Comparison of ENCODE assay signal across 19 mouse cellular contexts in the genomic region with DNA sequence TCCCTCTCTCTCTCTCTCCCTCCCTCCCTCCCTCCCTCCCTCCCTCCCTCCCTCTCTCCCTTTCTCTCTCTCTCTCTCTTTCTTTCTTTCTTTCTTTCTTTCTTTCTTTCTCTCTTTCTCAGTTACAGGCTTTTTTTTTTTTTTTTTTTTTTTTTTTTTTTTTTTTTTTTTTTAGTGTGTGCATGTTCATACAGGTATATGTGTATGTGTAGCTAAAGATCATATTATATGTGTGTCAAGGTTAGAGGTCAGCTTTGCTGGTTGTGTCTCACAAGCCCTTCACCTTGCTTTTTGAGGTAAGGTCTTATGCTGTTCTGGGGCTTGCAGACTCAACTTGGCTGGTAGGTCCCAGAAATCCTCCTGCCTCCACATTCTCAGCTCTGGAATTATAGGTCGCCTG.
"Had no signal": no experiment of that assay in that cellular context is flagged by ENCODE, and none has a peak within 500 bp of the region (broad histone marks: within the 10 kb centered on the region; RNA-seq: fewer than 3 reads in every experiment).

No protein-coding gene starts in this region.

- DNase-seq: liver, embryonic 13.5 days had no signal

- ATAC-seq: liver, embryonic 12.5 days; liver, postnatal 0 days had no signal

- H3K27ac ChIP-seq: limb, embryonic 10.5 days; limb, embryonic 13.5 days; limb, embryonic 15.5 days; liver, embryonic 14.5 days; liver, embryonic 15.5 days; lung, embryonic 15.5 days; macrophage; midbrain, embryonic 10.5 days; midbrain, embryonic 12.5 days; neural tube, embryonic 12.5 days had no signal

- H3K9me3 ChIP-seq: limb, embryonic 10.5 days; limb, embryonic 12.5 days; limb, embryonic 13.5 days; limb, embryonic 15.5 days; liver, embryonic 12.5 days; liver, embryonic 13.5 days; liver, embryonic 15.5 days; lung, embryonic 15.5 days; megakaryocyte, embryonic 14.5 days; midbrain, embryonic 10.5 days; midbrain, embryonic 12.5 days; midbrain, embryonic 15.5 days; neural tube, embryonic 12.5 days had no signal

- H3K4me2 ChIP-seq: limb, embryonic 12.5 days; limb, embryonic 13.5 days; limb, embryonic 15.5 days; liver, embryonic 11.5 days; liver, embryonic 12.5 days; liver, embryonic 13.5 days; lung, embryonic 14.5 days; lung, embryonic 15.5 days; midbrain, embryonic 12.5 days; midbrain, embryonic 15.5 days; neural tube, embryonic 12.5 days had no signal

- H3K27me3 ChIP-seq: limb, embryonic 13.5 days; limb, embryonic 15.5 days; liver, embryonic 12.5 days; liver, embryonic 13.5 days; lung, embryonic 15.5 days; megakaryocyte, embryonic 14.5 days; midbrain, embryonic 15.5 days; neural tube, embryonic 12.5 days had no signal

- H3K36me3 ChIP-seq: limb, embryonic 10.5 days; limb, embryonic 12.5 days; limb, embryonic 13.5 days; limb, embryonic 15.5 days; liver, embryonic 12.5 days; liver, embryonic 13.5 days; liver, embryonic 15.5 days; lung, embryonic 15.5 days; midbrain, embryonic 10.5 days; midbrain, embryonic 12.5 days; midbrain, embryonic 15.5 days; neural tube, embryonic 12.5 days had no signal

- H3K9ac ChIP-seq: limb, embryonic 12.5 days; limb, embryonic 13.5 days; limb, embryonic 15.5 days; liver, embryonic 12.5 days; liver, embryonic 13.5 days; liver, embryonic 14.5 days; liver, embryonic 15.5 days; liver, postnatal 0 days; lung, embryonic 14.5 days; lung, embryonic 15.5 days; midbrain, embryonic 12.5 days; midbrain, embryonic 15.5 days; neural tube, embryonic 12.5 days had no signal

- H3K4me3 ChIP-seq: limb, embryonic 10.5 days; limb, embryonic 12.5 days; limb, embryonic 13.5 days; limb, embryonic 15.5 days; liver, embryonic 12.5 days; liver, embryonic 13.5 days; liver, embryonic 15.5 days; lung, embryonic 15.5 days; midbrain, embryonic 10.5 days; midbrain, embryonic 12.5 days; midbrain, embryonic 15.5 days; myocyte; neural tube, embryonic 12.5 days had no signal
